Mouse (Mus musculus) cerebellum, adult 11 months (tissue): ENCODE data around the gene Raph1.

ENCODE experiments used
- DNase-seq: peaks from one replicate; pipeline ENCODE4 v3.0.0; 2022

Gene Raph1

DNA sequence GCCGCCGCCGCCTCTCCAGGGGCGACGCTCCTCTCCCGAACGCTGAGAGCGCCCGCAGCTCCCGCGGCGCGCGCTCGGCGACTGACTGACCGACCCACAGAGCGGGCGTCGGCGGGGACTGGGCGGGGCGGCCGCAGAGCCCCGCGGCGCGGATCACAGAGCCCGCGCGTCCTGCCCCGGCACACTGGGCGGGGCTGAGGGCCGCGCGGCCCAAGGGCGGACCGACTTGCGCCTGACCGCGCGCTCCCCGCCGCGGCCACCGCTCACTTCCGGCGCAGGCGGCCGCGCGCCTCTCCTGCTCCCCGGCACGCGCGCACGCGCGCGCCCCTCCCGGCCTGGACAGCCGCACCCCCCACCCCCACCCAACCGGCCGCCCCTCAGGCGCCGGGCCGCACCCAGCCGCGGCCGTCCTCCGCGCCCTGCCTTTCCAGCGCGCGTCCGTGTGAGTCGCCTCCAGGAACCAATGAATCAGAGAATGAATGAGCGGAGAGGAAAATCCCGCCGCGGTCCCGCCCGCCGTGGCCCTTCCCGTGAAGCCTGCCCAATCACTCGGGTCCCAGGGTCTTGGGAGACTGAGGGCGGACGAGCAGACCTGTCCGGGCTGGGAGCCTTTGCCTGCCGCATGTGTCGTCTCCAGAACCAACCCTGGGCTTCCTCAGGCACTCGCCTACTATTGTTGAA is at the start of gene Raph1:
Gene Raph1, minus strand, starts transcription at position 474 of the 681 bp plus-strand sequence.
- peak; percentile 83 for DNase-seq

GRCm38 (mm10) chr1:60615703-60616102 is 48.8 kb upstream of the Raph1 start:
- no peak for DNase-seq

DNA sequence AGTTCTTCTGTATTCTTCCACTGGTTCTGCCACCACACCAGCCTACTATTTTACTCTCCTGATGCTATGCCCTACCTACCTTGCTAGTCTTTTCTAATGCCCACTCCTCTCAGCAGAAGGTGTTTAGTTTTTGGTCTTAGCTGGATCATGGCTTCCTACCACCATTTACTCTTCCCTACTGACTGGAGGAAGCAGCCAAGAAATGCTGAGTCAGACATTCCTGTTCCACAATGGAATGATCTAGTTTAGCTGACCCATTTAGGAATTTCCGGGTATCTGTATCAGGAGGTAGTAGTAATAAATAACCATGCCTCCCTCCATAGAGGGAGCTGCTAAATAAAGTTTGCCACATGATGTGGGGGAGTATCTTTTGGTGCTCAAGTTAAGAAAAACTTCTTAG is 48.0 kb upstream of the Raph1 start:
- DNase-seq: no peak

DNA sequence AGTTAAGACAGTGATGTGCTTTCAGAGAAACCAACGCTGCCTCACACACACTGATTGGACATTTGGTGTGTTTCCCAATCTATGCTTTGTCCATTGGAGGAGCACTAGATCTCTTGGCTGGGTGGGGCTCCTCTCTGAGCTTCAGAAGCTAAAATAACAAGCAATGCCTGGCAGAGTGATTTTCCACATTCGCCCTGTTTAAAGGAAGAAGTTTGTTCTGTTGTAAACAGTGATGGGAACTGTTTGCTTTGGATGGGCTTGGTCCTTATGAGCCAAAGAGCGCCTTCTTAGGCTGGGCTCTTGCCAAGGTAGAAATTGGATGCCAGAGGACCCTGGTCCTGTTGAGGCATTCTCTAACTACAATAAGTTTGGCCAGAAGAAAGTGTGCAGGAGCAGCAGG is 45.1 kb upstream of the Raph1 start:
- DNase-seq: no peak

GRCm38 (mm10) chr1:60610631-60611030 is 43.7 kb upstream of the Raph1 start:
- DNase-seq: no peak

DNA sequence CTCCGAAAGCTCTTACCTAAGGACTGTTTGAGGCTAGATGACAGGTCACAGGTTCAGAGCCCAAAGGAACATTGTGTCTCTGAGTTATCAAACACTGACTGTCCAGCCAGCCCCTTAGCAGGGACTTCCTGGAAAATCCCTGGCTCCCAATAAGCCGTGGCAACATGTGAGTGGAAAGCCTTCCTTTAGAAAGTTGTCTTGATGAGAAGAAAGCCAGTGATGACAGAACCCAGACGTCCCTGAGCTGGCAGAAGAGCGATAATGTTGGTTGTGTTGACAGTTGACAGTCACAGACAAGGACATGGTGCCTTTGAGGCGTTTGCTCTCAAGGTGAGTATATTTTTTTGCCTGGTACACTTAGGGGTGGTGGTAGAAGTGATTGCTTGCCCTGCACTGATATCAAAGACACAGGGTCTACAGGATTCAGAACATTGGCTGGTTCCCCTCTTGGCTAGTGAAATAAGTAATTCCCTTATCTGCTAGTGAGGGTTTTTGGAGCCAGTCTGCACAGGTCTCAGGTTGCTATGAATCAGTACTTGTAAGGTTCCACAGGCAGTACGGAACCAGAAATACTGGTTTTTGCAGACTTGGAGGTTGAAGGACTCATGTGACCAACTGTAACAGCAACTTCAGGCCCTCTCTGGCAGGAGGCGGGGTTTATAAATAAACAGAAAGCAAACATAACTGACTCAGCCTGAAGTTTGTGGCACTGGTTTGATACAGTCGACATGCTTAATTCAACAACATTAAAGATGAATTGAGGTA is 42.3 kb upstream of the Raph1 start:
- no peak for DNase-seq

DNA sequence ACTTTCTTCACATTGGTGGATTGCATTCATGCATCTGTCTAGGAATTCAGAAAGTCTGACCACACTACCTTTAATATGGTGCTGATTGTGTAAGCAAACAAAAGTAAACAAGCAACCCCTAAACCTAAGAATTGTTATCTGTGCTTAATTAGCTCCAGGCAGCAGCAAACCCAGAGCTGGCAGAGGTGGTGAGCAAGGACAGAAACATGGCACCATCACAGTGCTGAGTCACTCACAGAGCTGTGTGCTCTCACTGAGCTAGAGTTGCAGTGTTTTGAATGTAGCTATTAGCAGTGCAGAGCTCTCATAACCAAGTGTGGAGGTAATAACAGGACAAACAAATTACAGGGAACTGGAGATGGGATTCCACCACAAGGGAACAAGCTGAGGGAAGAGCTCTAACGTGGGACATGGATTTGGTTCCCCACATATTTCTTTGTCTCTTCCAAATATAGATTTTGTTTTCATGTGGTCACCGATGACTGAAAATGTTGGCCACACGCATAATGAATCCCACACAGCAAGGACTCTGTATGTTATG is 37.6 kb upstream of the Raph1 start:
- no peak for DNase-seq

DNA sequence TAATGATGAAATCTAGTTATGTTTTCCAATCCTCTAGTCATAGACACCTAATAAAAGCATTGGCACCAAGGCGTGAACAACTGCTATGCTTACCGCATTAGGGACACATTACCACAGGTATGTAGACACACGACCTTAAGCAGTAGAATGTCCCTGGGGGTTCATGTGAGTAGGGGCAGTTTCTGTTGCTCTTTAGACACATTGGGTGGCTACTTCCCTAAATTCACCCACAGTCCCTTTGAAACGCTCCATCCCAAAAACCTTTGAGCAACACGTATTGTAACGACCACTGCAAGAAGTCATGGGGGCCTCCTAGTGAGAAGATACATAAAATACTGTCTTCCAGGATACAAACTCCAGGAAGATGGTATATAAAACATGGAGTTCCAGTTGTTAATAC is 33.8 kb upstream of the Raph1 start:
- DNase-seq: no peak

DNA sequence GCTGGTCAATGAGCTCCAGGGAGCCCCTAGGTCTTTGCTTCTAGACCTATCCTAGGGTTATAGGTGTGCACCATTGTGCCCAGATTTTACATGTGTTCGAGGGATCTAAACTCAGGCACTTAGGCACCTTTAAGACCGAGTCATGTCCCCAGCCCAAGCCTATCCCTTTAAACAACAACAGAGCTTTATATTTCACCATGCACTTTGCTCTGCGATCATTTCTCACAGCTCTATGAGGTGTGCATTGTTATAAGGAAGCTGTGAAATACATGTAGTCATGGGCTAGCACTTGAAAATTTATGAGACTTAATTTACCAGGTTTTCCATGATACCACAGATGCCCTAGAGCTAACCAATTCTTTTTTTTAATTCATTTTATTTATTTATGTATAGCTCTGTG is 33.0 kb upstream of the Raph1 start:
- no peak for DNase-seq

- peak; percentile 0 for DNase-seq
Measured at GRCm38 (mm10) chr1:60599013-60599701, 32.3 kb upstream of the Raph1 start.

GRCm38 (mm10) chr1:60596386-60597320 is 29.7 kb upstream of the Raph1 start:
- no peak for DNase-seq

DNA sequence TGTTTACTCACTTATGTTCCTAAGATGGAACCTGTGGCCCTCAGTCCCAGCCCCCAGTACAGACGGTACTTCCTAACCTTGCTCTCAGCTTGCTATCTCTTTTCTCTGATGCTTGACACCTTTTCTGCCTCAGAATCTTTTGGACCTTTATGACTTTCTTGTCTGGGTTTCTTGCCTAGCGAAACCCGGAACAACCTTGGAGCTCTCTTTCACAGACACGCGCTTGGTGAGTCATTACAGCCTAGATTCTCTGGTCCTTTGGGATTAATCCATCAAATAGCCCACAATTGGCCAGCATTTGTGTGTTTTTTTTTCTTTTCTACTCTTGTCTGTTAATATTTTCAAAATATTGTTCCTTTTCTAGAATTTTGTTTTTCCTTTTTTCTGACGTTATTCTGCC is 26.2 kb upstream of the Raph1 start:
- no peak for DNase-seq

- no peak for DNase-seq
Measured at GRCm38 (mm10) chr1:60588887-60589629, 22.2 kb upstream of the Raph1 start.

- no peak for DNase-seq
Measured at GRCm38 (mm10) chr1:60580990-60581389, 14.1 kb upstream of the Raph1 start.

GRCm38 (mm10) chr1:60579886-60580285 is 13.0 kb upstream of the Raph1 start:
- DNase-seq: no peak

DNA sequence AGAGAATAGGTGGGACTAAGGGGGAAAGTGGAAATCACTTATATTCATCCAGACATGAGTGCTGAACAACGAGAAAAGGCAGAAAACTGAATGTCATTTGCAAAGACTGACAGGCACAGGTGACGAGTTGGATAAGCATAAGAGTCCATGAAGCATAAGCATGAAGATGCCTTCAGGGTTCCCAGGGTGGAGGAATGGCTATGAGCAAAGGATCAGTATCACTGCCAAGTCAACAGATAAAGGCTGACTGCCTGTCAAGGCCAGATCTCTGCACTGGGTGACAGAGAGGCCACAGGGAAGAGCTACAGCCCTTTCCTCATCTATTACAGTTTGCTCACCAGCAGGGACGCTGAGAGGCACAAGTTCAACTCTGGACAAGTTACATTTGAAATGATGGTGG is 5.8 kb upstream of the Raph1 start:
- DNase-seq: no peak

- no peak for DNase-seq
Measured at GRCm38 (mm10) chr1:60569741-60570140, 2.8 kb upstream of the Raph1 start.

DNA sequence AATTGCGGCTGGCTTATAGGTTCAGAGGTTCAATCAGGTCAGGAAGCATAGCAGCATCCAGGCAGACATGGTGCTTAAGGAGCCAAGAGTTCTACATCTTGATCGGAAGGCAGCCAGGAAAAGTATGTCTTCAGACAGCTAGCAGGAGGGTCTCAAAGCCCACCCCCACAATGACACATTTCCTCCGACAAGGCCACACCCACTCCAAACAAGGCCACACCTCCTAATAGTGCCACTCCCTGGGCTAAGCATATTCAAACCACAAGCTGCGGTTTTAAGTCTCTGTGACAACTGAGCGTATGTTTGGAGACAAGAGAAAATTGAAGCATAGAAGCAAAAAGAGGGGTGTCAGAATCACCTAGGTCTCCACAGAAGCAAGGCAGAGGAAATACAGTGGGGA is 2.3 kb upstream of the Raph1 start:
- DNase-seq: no peak

GRCm38 (mm10) chr1:60567321-60567720 is 417 bp upstream of the Raph1 start:
- DNase-seq: no peak

DNA sequence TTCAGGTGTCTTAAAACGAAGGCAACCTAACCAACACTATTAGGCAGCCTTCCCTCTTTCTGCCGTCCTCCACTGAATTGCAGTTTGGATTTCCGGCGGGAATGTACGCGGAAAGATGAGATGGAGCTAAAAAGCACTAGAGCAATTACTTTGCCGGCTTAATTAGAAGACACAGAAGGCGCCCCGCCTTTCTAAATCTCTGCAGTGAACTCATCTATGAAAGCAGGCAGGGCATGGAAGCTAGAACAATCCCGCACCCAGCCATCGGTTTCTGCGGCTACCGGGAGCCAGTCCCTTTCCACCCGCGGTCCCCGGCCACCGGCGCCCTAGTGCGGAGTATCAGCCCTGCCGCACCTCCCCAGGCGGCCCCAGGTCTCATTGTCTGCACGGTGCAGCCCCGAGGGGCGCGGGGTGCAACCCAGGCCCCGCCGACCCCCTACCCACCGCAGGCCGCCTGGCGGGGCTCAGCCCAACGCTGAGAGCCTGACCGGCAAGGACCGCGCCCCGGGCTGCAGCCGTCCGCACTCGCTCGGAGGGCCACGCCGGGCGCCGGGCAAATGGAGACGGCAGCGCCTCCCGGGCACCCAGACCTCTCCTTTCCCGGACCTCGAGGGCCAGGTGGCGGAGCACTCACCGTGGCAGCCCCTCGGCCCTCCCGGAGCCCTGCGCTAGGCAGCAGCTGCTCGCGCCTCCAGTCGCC is 823 bp downstream of the Raph1 start:
- no peak for DNase-seq

DNA sequence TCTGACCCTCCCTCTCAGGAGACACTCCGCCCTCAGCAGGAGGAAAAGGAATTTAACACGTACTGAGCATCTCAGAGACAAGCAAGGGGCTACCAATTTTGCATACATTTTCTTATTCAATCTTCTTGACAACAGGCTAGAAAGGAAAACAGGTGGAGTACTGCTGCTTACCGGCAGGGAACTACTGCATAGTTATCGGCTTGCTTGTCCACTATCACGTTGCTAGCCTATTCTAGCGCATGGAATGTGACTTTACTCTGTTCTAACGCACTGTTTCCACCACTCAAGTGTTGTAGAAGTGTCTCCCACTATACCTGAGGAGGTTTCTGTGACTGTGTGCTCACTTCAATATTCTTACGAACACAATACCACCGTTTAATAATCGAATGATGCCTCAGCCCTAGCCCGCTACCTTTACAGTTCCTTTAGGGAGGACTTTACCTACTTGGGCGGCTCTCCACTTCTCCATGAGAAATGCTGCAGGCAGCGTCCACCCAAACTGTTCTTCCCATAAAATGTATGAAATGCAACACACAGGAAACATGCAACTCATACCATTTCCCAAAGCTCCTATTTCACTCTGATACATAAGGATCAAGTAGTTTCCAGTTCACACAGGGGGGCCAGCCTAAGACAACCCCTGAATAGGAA is 1.5 kb downstream of the Raph1 start:
- DNase-seq: peak; percentile 6
